Mouse (Mus musculus) small intestine, adult 2 months (tissue): ENCODE data around the gene Adamtsl5.

Source experiments
- CTCF ChIP-seq: fragments of 200-500 bp; IDR thresholded peaks from 2 replicates; pipeline ENCODE4 v1.5.1; 2012; ENCODE audit warnings: low read depth, mild to moderate bottlenecking, control low read depth, inconsistent platforms, low read length, moderate library complexity, mixed read lengths; ENCODE audit not compliant: insufficient replicate concordance, insufficient read length; ENCODE audit errors: extremely low read depth
- POLR2A ChIP-seq: fragments of 200-500 bp; IDR thresholded peaks from 2 replicates; pipeline ENCODE4 v1.6.1; 2012; ENCODE audit warnings: low read depth, mild to moderate bottlenecking, control low read depth, inconsistent platforms, low read length, moderate library complexity

DNA sequence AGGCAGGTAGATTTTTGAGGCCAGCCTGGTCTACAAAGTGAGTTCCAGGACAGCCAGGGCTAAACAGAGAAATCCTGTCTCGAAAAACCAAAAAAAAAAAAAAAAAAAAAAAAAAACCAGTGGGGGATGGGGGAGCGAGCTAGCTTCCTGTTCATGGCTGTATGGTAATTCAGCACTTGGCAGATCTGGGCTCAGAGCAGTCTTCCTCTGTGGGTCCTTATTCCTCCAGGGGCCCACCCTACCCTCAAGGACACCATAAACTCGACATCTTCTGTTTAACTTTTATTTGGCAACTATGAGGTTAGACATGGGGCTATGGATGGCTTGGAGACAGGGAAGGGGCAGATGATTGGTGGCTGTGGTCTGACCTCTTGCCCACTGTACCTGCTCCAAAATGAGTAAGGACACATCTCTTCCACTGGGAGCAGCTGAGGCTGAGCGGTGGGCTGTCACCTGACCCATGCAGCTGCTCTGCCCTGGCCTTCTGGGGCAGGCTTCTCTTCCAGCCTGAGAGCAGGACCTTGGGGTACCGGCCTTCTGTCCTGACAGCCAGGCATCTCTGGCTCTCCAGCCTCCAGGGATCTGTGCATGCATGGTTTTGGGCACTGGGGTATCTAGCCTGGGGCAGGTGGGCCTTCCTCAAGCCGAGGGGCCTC is 27.1 kb downstream of the Adamtsl5 start:
- TF ChIP-seq POLR2A (no peak), CTCF (no peak)
